Mouse (Mus musculus) right cerebral cortex, postnatal 4 days (tissue): ENCODE measurements around the gene Mri1.
A peak's percentile ranks its signal among the peaks of the same experiment; 100 is the strongest.

Source experiments
- DNase-seq: peaks from one replicate; pipeline ENCODE4 v3.0.0-alpha.2; 2022

Mri1 gene

DNA sequence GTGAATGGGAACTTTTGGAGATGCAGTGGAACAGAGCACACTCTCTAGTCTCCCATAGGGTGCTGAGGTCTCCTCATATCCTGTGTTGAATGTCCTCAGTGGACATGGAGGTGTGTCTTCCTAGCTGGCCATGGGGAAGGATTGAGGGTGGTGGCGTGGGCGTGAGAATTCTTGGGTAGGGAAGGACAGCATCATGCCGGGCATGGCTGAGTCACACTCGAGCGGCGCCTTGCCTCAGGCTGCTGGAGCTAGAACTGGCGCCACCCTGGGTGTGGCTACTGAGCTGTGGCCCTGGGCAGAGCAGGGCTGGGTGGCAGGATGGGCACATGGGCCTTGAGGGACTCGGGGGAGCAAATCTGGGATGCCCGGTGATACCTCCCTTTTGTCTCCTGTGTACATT lies 54.7 kb downstream of the Mri1 start:
- DNase-seq, result no peak

DNA sequence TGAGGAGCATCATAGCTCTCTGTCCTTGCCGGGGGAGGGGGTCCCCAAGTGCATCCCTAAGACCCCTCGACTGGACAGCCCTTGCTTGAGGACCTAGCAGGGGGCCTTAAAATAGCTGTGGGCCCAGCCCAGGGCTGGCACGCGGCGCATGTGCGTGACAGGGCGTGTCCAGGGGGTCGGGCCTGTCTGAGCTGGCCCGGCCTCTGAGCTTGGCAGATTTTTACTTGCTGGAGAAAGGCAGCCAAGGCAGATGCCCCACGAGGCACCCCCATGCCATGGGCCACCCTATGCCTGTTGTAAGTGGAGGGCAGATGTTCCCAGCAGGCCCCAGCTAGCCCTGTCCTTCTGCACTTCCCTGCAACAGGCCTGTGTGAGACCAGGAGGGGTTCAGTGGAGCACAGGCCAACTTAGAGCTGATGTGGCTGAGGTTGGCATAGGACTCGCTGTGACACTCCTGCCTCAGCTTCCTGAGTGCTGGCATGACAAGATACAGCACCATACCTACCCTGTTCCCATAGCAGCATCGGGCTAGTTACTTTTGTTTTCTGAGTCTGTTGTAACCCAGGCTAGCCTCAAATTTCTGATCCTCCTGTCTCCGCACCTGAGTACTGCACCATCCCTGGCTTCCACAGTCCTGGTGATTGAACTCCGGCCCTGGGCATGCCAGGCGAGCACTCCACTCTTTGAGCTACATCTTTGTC lies 55.4 kb downstream of the Mri1 start:
- DNase-seq, result no peak

DNA sequence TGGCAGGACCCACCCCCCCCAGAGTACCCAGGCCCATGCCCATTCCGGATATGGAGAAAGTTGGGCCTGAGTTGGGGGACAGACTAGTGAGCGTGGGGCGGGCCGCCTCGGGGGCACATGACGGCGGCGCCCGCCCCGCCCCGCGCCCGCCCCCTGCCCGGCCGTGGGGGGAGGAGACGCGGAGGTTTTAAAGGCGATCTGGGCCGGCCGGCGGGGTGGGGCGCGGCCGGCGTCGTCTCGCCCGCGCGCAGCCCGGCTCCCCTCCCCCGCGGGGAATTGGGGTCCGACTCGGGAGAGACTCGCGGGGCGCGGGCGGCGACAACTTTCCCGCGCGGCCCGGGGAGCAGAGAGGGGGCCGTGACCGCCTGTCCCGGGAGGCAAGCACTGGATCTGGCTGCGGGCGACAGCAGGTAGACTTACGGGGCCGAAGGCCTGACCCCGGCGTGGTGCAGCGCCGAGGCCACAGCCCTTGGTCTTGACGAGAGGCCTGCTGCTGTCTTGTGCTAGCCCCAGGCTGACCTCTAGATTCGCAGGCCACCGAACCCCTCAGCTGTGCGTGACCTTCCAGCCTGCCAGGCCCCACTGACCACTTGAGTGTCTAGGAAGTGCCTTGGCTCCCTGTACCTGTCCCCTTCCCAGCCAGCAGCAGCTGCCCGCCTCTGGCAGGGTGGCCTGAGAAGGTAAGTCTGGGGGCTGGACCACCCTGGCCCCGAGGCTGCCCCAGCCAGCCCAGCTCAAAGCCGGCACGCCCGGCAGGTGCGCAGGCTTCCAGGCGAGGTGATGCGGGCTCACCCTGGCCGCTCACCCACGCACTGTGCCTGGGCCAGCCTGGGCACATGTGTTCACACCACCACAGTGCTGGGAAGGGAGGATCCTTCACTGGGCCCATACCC lies 56.2 kb downstream of the Mri1 start:
- DNase-seq, result peak; percentile 55

- no peak for DNase-seq
These were observed 57.0 kb downstream of the Mri1 start for GRCm38 (mm10) chr8:84200126-84200555.
